Mouse (Mus musculus): ENCODE measurements around the gene Socs3. TPM values are rescaled to one million over a fixed set of nuclear protein-coding genes. Genes with fewer than 3 reads are reported as not detected.

Gene Socs3
- polyA plus RNA-seq, 1 experiment: 27.3 TPM

DNA sequence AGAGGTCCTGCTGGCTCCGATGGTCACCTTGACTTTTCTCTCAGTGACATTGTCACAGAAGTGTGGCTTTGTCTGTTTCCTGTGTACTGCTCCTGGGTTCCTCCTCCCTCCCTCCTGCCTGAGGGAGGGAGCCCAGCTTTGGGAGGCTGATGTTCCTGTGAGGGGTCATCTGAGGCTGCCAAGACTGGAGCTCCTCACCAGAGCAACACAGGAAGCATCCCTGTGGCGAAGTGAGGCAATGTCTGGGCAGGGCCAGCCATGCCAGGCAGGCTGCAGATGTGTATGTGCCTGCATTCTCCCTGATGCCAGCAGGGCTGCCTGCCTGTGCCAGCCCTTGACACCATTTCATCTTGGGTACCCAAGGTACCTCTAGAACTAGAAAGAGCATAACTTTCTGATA lies 15.8 kb downstream of the Socs3 start:
- Histone ChIP-seq H3K4me2 (ENCODE audit: low read depth) (peak overlapping the region; percentile 36), H3ac (ENCODE audit: control insufficient read depth, insufficient read length) (no peak overlapping the region), H3K79me2 (ENCODE audit: control insufficient read depth, insufficient read depth) (no peaks in the 10 kb centered on the region), H3K27me3 (ENCODE audit: control insufficient read depth, insufficient read depth, insufficient read length) (no peaks in the 10 kb centered on the region), H3K36me3 (ENCODE audit: control insufficient read depth, insufficient read depth) (no peaks in the 10 kb centered on the region), H3K4me3 (no peak overlapping the region)
- TF ChIP-seq POLR2AphosphoS2 (IDR thresholded peaks at IDR 0.05; ENCODE audit: insufficient read length, low read depth) (no peak), CEBPB (IDR thresholded peaks at IDR 0.05; ENCODE audit: insufficient read depth, poor library complexity, severe bottlenecking) (peak; percentile 56), MYOG (IDR thresholded peaks at IDR 0.05; ENCODE audit: control insufficient read depth in 1 of 3, insufficient read depth in 1 of 3, insufficient read length in 2 of 3, low read depth in 2 of 3) (no peak), TCF3 (IDR thresholded peaks at IDR 0.05; ENCODE audit: insufficient read length, low read depth) (no peak), POLR2A (IDR thresholded peaks at IDR 0.05; ENCODE audit: insufficient read length, low read depth) (peak; percentile 46)

DNA sequence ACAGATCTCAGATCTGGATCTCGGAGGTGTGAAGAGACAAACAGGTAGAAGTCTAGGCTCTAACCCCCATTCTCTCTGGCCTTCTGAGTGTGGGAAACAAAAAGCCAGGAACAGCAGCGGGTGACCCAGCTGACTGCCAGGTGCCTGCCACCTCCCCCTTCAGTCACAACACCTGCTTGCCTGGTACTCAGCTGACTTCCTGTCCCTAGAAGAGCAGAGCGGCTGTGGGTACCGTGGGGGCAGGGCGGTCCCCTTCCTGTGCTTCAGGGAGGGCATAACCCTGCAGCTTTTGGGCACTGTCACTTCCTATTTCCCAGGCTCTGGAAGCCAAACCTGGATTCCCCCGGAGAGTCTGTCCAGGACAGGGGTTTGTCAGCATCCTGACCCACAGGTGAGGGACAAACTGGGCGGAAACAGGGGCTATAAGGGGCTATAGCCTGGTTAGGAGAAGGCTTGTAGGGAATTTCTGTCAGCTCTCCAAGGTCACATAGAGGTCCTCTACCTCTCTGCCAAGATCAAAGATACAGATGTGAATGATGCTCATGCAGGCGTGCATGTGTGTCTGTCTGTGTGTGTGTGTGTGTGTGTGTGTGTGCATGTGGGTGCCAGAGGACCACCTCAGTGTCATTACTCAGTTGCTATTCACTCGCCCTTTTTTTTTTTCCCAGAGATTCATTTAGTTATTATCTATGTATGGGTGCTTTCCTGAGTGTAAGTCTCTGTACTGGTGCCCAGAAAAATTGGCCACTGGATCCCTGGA lies 17.5 kb downstream of the Socs3 start:
- TF ChIP-seq TCF12 (IDR thresholded peaks at IDR 0.05; ENCODE audit: insufficient read depth, poor library complexity, severe bottlenecking) (no peak), MYOD1 (IDR thresholded peaks at IDR 0.05; ENCODE audit: control insufficient read depth in 1 of 3, insufficient read length in 2 of 3, low read depth in 2 of 3) (peak in 1 of 3 experiments; percentile 64), MYOG (IDR thresholded peaks at IDR 0.05; ENCODE audit: control insufficient read depth in 1 of 3, insufficient read depth in 1 of 3, insufficient read length in 2 of 3, low read depth in 2 of 3) (peak in 1 of 3 experiments; percentile 59)
- Histone ChIP-seq H3K36me3 (ENCODE audit: control insufficient read depth, insufficient read depth) (no peaks in the 10 kb centered on the region), H3K4me2 (ENCODE audit: low read depth) (no peak overlapping the region), H3ac (ENCODE audit: control insufficient read depth, insufficient read length) (no peak overlapping the region), H3K4me3 (no peak overlapping the region), H3K79me2 (ENCODE audit: control insufficient read depth, insufficient read depth) (no peaks in the 10 kb centered on the region), H3K27me3 (ENCODE audit: control insufficient read depth, insufficient read depth, insufficient read length) (no peaks in the 10 kb centered on the region)

DNA sequence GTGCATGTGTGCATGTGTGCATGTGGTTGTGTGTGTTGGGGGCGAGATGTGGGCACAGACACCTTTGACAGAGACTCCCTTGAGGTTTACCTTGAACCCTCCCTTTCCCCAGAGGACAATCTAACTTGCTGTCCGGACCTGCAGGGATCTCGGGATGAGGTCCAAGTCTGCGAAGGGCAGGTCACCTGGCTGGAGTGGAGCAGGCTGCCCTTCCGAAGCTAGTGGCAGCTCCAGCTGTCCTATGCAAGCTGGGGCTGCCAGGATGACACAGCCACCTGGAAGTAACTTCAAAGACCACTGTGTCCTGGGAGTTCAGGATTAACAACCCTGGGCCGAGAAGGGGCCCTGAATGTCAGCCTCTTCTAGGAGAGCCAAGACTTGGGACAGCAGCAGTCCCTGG lies 18.5 kb downstream of the Socs3 start:
- no peaks in the 10 kb centered on the region for H3K27me3 ChIP-seq (ENCODE audit: control insufficient read depth, insufficient read depth, insufficient read length)
- H3K4me2 ChIP-seq (ENCODE audit: low read depth): no peak overlapping the region
- no peak for TF ChIP-seq USF1 (IDR thresholded peaks at IDR 0.05; ENCODE audit: low read depth)
- TF ChIP-seq SRF (IDR thresholded peaks at IDR 0.05; ENCODE audit: control insufficient read depth, insufficient read length, low read depth): no peak
- TF ChIP-seq MYOD1 (IDR thresholded peaks at IDR 0.05; ENCODE audit: control insufficient read depth in 1 of 3, insufficient read length in 2 of 3, low read depth in 2 of 3): no peak
- no peak for TF ChIP-seq TCF12 (IDR thresholded peaks at IDR 0.05; ENCODE audit: insufficient read depth, poor library complexity, severe bottlenecking)
- no peak for TF ChIP-seq MAX (IDR thresholded peaks at IDR 0.05; ENCODE audit: low read depth)
- no peak for TF ChIP-seq POLR2A (IDR thresholded peaks at IDR 0.05; ENCODE audit: insufficient read length, low read depth)
- TF ChIP-seq MYOG (IDR thresholded peaks at IDR 0.05; ENCODE audit: control insufficient read depth in 1 of 3, insufficient read depth in 1 of 3, insufficient read length in 2 of 3, low read depth in 2 of 3): no peak
- no peak for TF ChIP-seq REST (IDR thresholded peaks at IDR 0.05; ENCODE audit: insufficient read depth, insufficient read length)
- no peak for TF ChIP-seq CEBPB (IDR thresholded peaks at IDR 0.05; ENCODE audit: insufficient read depth, poor library complexity, severe bottlenecking)
- TF ChIP-seq TCF3 (IDR thresholded peaks at IDR 0.05; ENCODE audit: insufficient read length, low read depth): no peak
- TF ChIP-seq POLR2AphosphoS2 (IDR thresholded peaks at IDR 0.05; ENCODE audit: insufficient read length, low read depth): no peak
- no peak for TF ChIP-seq E2F4 (IDR thresholded peaks at IDR 0.05; ENCODE audit: insufficient read depth)
- no peaks in the 10 kb centered on the region for H3K36me3 ChIP-seq (ENCODE audit: control insufficient read depth, insufficient read depth)
- no peak overlapping the region for H3ac ChIP-seq (ENCODE audit: control insufficient read depth, insufficient read length)
- no peak overlapping the region for H3K4me3 ChIP-seq
- H3K79me2 ChIP-seq (ENCODE audit: control insufficient read depth, insufficient read depth): no peaks in the 10 kb centered on the region

DNA sequence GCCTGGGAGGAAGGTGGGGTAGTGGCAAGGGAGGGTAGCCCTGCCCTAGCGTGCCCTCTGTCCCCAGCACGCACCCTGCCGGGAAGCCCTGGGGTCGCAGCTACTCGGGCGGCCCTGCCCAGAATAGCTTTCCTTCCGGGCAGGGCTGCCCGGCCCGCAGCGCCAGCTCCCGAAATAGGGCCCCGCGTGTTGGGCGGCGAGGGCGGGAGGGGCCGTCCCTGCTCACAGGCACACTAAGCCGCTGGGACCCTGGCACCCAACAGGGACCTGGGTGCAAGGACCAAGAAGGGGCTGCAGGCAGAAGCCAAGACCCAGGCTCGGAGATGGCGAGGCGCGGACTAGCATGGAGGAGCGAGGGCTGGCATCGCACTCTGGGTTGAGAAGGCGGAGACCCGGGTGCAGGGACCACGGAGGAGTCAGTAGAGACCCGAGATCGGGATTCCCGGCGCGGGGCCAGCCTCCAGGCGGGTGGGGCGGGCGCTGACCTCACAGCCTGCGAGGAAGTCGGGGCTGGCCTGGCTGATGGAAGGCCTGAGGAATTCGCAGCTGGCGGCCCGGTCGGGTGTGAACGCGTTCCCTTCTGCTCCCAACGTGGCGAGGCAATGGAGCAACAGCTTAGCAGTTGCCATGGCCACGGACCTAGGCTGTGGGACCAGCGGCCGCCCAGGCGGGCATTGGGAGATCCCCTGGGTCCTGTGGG lies 20.3 kb downstream of the Socs3 start:
- H3K79me2 ChIP-seq (ENCODE audit: control insufficient read depth, insufficient read depth): no peaks in the 10 kb centered on the region
- no peak overlapping the region for H3K4me3 ChIP-seq
- H3ac ChIP-seq (ENCODE audit: control insufficient read depth, insufficient read length): no peak overlapping the region
- no peaks in the 10 kb centered on the region for H3K27me3 ChIP-seq (ENCODE audit: control insufficient read depth, insufficient read depth, insufficient read length)
- TF ChIP-seq MYOD1 (IDR thresholded peaks at IDR 0.05; ENCODE audit: control insufficient read depth in 1 of 3, insufficient read length in 2 of 3, low read depth in 2 of 3) (peak in 2 of 3 experiments; percentile 93 to 97), POLR2AphosphoS2 (IDR thresholded peaks at IDR 0.05; ENCODE audit: insufficient read length, low read depth) (no peak), SRF (IDR thresholded peaks at IDR 0.05; ENCODE audit: control insufficient read depth, insufficient read length, low read depth) (no peak), MAX (IDR thresholded peaks at IDR 0.05; ENCODE audit: low read depth) (peak; percentile 15), POLR2A (IDR thresholded peaks at IDR 0.05; ENCODE audit: insufficient read length, low read depth) (peak; percentile 55), USF1 (IDR thresholded peaks at IDR 0.05; ENCODE audit: low read depth) (no peak), TCF12 (IDR thresholded peaks at IDR 0.05; ENCODE audit: insufficient read depth, poor library complexity, severe bottlenecking) (no peak), MYOG (IDR thresholded peaks at IDR 0.05; ENCODE audit: control insufficient read depth in 1 of 3, insufficient read depth in 1 of 3, insufficient read length in 2 of 3, low read depth in 2 of 3) (peak; percentile 52 to 95 (median 91)), REST (IDR thresholded peaks at IDR 0.05; ENCODE audit: insufficient read depth, insufficient read length) (no peak), CEBPB (IDR thresholded peaks at IDR 0.05; ENCODE audit: insufficient read depth, poor library complexity, severe bottlenecking) (peak; percentile 55), E2F4 (IDR thresholded peaks at IDR 0.05; ENCODE audit: insufficient read depth) (no peak), TCF3 (IDR thresholded peaks at IDR 0.05; ENCODE audit: insufficient read length, low read depth) (peak; percentile 69)
- H3K36me3 ChIP-seq (ENCODE audit: control insufficient read depth, insufficient read depth): no peaks in the 10 kb centered on the region
- peak overlapping the region; percentile 84 for H3K4me2 ChIP-seq (ENCODE audit: low read depth)

All from myocyte (in vitro differentiated cells).